Mouse (Mus musculus) embryonic facial prominence, embryonic 11.5 days (tissue): ENCODE measurements around the gene Endov. TPM values are rescaled to one million over a fixed set of nuclear protein-coding genes. Genes with fewer than 3 reads are reported as not detected.

Source experiments
- ATAC-seq: fragments of 200-750 bp; cut with Nextera tagmentation; replicated peaks from 2 replicates; pipeline ENCODE4 v1.8.0; 2017; ENCODE audit warnings: low read depth; ENCODE audit not compliant: insufficient number of reproducible peaks, low FRiP score, low TSS enrichment
- DNase-seq: peaks from one replicate; pipeline ENCODE4 v3.0.0-alpha.2; 2015; ENCODE audit warnings: low spot score
- H3K27ac ChIP-seq: fragments of 300-500 bp; sonication (generic); replicated peaks from 2 replicates; pipeline ENCODE4 v1.5.1; 2014; ENCODE audit warnings: mild to moderate bottlenecking, low read depth, low read length, control low read depth
- H3K27me3 ChIP-seq: fragments of 300-500 bp; sonication (generic); 2 replicates; pipeline ENCODE4 v1.6.1; 2014; ENCODE audit warnings: mild to moderate bottlenecking, low read length, moderate library complexity, mixed read lengths; ENCODE audit not compliant: control insufficient read depth, insufficient read depth
- H3K36me3 ChIP-seq: fragments of 300-500 bp; sonication (generic); replicated peaks from 2 replicates; pipeline ENCODE4 v1.6.1; 2014; ENCODE audit warnings: low read depth, mild to moderate bottlenecking, low read length, moderate library complexity, mixed read lengths; ENCODE audit not compliant: control insufficient read depth, insufficient read depth
- H3K4me1 ChIP-seq: fragments of 300-500 bp; sonication (generic); 2 replicates; pipeline ENCODE4 v1.6.1; 2014; ENCODE audit warnings: low read length, mixed read lengths; ENCODE audit not compliant: control insufficient read depth, insufficient read depth
- H3K4me2 ChIP-seq: fragments of 300-500 bp; sonication (generic); 2 replicates; pipeline ENCODE4 v1.6.1; 2014; ENCODE audit warnings: low read depth, mild to moderate bottlenecking, control low read depth, low read length, moderate library complexity
- H3K4me3 ChIP-seq: fragments of 300-500 bp; sonication (generic); 2 replicates; pipeline ENCODE4 v1.5.1; 2014; ENCODE audit warnings: low read depth, low read length, control low read depth
- H3K9ac ChIP-seq: fragments of 300-500 bp; sonication (generic); replicated peaks from 2 replicates; pipeline ENCODE4 v1.6.1; 2014; ENCODE audit warnings: mild to moderate bottlenecking, control low read depth, low read length
- H3K9me3 ChIP-seq: fragments of 300-500 bp; sonication (generic); replicated peaks from 2 replicates; pipeline ENCODE4 v1.6.1; 2016; ENCODE audit warnings: mild to moderate bottlenecking, low read length, inconsistent platforms, mixed read lengths; ENCODE audit not compliant: control insufficient read depth
- WGBS: fragments of 180-500 bp; shearing (Covaris S2); extraction: QIAGEN DNeasy Blood & Tissue Kit; methylation state at CpG from one replicate; pipeline ENCODE4 v1.1.7; 2014; 5-methylcytosine and 5-hydroxymethylcytosine counted together
- polyA plus RNA-seq: library from polyadenylated mRNA; unstranded; fragments of >200 nt; fragmentation: Nextera tagmentation; extraction: Ambion mirVana; gene quantifications from 2 replicates; pipeline ENCODE4 v1.2.1, GENCODE M21; 2014

Endov gene
- polyA plus RNA-seq, 1 experiment from 2014 or later: 12.4 TPM

GRCm38 (mm10) chr11:119555170-119555569 lies 64.0 kb downstream of the Endov start:
- Histone ChIP-seq H3K4me1 (peaks cover 2% of the 10 kb centered on the region; the same call in 1 of the 2 replicates), H3K9ac (no peak overlapping the region), H3K4me3 (no peak overlapping the region), H3K27ac (no peak overlapping the region), H3K27me3 (peaks cover 10% of the 10 kb centered on the region), H3K36me3 (no peaks in the 10 kb centered on the region), H3K4me2 (no peak overlapping the region), H3K9me3 (no peaks in the 10 kb centered on the region)
- ATAC-seq: no peak
- 80% methylated on average over 7 of the region's 7 CpGs for WGBS
- DNase-seq: no peak

DNA sequence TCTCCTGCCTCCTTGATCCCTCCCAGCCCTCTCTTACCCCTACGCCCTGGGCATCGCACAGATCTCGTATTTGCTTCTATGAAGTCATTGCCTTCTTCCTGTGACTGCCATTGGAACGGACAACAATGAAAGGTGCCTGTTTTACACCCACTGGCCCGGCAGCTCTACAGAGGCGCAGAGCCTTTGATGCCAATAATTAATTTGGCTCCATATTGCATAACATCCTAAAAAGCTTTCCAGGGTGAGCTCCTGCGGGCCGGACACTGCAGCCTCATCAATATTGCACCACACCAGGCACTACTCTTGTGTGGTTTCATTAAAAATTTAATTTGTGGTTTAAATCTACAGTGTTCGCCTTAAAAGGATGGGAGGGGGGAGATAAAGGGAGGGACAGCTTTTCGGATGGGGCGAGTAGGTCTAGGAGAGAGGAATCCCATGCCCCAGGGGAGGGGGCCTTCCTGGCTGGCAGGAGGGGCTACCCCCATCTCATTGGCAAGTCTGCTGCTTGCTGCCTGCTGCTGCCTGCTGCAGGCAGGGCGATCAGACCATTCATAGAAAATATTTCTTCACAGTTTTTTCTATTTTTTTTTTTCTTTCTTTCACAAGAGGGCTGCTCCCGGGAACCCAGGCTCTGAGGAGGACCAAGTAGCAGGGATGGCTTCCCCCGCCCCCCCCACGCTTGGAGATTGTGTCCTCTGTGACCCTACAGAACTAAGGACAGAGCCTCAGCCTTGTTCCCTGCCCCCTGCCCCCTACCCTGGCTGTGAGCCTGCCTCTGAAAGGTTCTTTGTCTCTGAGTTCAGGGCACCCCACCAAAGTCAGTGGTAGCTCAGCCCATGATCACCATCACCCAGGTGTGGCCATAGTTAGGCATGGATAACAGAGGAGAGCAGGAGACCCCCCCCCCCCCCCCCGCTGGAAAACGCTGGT lies 67.1 kb downstream of the Endov start:
- no peaks in the 10 kb centered on the region for H3K9me3 ChIP-seq
- no peaks in the 10 kb centered on the region for H3K36me3 ChIP-seq
- H3K27me3 ChIP-seq: no peaks in the 10 kb centered on the region; the same call in 1 of the 2 replicates
- no peak overlapping the region for H3K4me3 ChIP-seq
- peaks cover 2% of the 10 kb centered on the region; the same call in 1 of the 2 replicates for H3K4me1 ChIP-seq
- H3K9ac ChIP-seq: peak overlapping the region; percentile 30
- peak overlapping the region; percentile 41; the same call in 1 of the 2 replicates for H3K27ac ChIP-seq
- H3K4me2 ChIP-seq: peak overlapping the region; percentile 10
- WGBS: 21% methylated on average over 16 of the region's 17 CpGs
- ATAC-seq: peak; percentile 70
- DNase-seq: peak; percentile 49

DNA sequence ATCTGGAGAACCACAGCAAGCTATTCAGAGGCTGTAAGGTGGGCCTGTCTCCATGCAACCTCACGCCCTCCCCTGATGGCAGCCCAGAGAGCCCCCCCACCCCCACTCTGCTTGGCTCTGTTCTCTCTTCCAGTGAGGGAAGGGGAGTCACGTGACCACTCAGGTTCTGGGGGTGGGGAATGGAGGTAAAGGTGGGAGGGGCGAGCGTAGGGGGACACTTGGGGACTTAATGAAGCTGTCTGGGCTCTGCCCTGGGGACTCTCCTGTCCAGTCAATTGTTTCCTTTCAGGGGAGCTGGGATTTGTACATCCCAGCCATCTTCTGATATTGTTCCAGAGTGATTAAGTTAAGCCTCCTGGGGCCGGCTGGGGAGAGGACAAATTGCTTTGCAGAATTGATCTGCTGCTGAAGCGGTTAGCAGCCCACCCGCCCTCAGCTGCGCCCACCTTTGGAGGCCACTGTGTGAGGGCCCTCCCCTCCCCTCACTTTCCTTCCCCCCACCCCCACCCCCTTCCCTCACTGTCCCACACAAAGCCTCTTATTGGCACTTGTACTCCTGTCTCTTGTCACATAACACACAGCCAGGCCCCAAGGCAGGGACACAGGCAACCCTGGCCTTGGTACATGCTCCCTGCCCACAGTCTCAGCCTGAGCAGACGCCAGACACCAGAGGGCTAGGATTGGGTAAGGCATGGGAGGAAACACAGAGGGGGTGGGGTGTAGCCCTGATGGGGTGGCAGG lies 67.9 kb downstream of the Endov start:
- Histone ChIP-seq H3K27me3 (no peaks in the 10 kb centered on the region; the same call in 1 of the 2 replicates), H3K9me3 (no peaks in the 10 kb centered on the region), H3K36me3 (no peaks in the 10 kb centered on the region), H3K4me3 (no peak overlapping the region), H3K27ac (peak overlapping the region; percentile 41), H3K9ac (peak overlapping the region; percentile 30; the same call in 1 of the 2 replicates), H3K4me1 (peaks cover 2% of the 10 kb centered on the region; the same call in 1 of the 2 replicates), H3K4me2 (peak overlapping the region; percentile 10)
- WGBS: 4% methylated on average over 9 of the region's 9 CpGs
- DNase-seq (peak; percentile 83), ATAC-seq (peak; percentile 81)

Other genes with a start within 250 kb of the Endov start
- 15.7 and 19.0 TPM in 2 replicates for gene Gaa, start 223.5 kb upstream of the Endov start, polyA plus RNA-seq
- 392 and 414 TPM in 2 replicates for gene Eif4a3, start 191.3 kb upstream of the Endov start, polyA plus RNA-seq
- 0.06 and 0.08 TPM in 2 replicates for gene Card14, start 183.6 kb upstream of the Endov start, polyA plus RNA-seq
- gene Sgsh, start 135.8 kb upstream of the Endov start, polyA plus RNA-seq: 4.5 and 6.2 TPM in 2 replicates
- gene Slc26a11, start 135.8 kb upstream of the Endov start, polyA plus RNA-seq: 5.5 and 7.1 TPM in 2 replicates
- gene Rnf213, start 98.2 kb upstream of the Endov start, polyA plus RNA-seq: 1.7 and 1.8 TPM in 2 replicates
- gene Nptx1, start 56.4 kb downstream of the Endov start, polyA plus RNA-seq: 1.8 and 2.2 TPM in 2 replicates
- gene Rptor, start 111.6 kb downstream of the Endov start, polyA plus RNA-seq: 10.1 and 10.4 TPM in 2 replicates